In genomic region chr6:42369870-42370269, GRCm38 (mm10) we compare ENCODE assay signal across 17 mouse cellular contexts. TPM values are rescaled to one million over a fixed set of nuclear protein-coding genes. Genes with fewer than 3 reads are reported as not detected.
DNase-seq lines count a peak whose midpoint lies in the region; ATAC-seq lines count a peak whose summit lies in the region.
"Had no signal": no experiment of that assay in that cellular context is flagged by ENCODE, and none has a peak within 500 bp of the region (broad histone marks: within the 10 kb centered on the region; RNA-seq: fewer than 3 reads in every experiment).

No protein-coding gene starts in this region.

- no peaks in the 10 kb centered on the region for H3K36me3 ChIP-seq in hindbrain, embryonic 10.5 days
- no peaks in the 10 kb centered on the region for H3K36me3 ChIP-seq in hindbrain, embryonic 12.5 days
- H3K36me3 ChIP-seq in lung, embryonic 16.5 days (ENCODE audit: control insufficient read depth, insufficient read depth, low read length) = no peaks in the 10 kb centered on the region
- H3K36me3 ChIP-seq in forebrain, embryonic 15.5 days = no peaks in the 10 kb centered on the region

- H3K4me3 ChIP-seq in hindbrain, embryonic 10.5 days = no peak overlapping the region
- H3K4me3 ChIP-seq in hindbrain, embryonic 12.5 days = no peak overlapping the region
- no peak overlapping the region for H3K4me3 ChIP-seq in lung, embryonic 16.5 days (ENCODE audit: low read length)
- H3K4me3 ChIP-seq in forebrain, embryonic 15.5 days = no peak overlapping the region
- H3K4me3 ChIP-seq: limb, embryonic 15.5 days had no signal

- no peak overlapping the region for H3K4me2 ChIP-seq in hindbrain, embryonic 12.5 days (replicated peaks)
- no peak overlapping the region for H3K4me2 ChIP-seq in lung, embryonic 16.5 days (ENCODE audit: low read depth, low read length)
- no peak overlapping the region for H3K4me2 ChIP-seq in forebrain, embryonic 15.5 days (replicated peaks)
- H3K4me2 ChIP-seq: limb, embryonic 15.5 days had no signal

- WGBS in hindbrain, embryonic 10.5 days = 8% methylated on average over 3 of the region's 3 CpGs
- WGBS in hindbrain, embryonic 12.5 days = 5% methylated on average over 3 of the region's 3 CpGs
- 30% methylated on average over 3 of the region's 3 CpGs for WGBS in lung, embryonic 16.5 days
- WGBS in forebrain, embryonic 15.5 days = 3% methylated on average over 3 of the region's 3 CpGs

- H3K27me3 ChIP-seq in hindbrain, embryonic 10.5 days (ENCODE audit: insufficient read depth, poor library complexity, severe bottlenecking) = peaks cover 30% of the 10 kb centered on the region
- peaks cover 18% of the 10 kb centered on the region for H3K27me3 ChIP-seq in hindbrain, embryonic 12.5 days
- H3K27me3 ChIP-seq in lung, embryonic 16.5 days (ENCODE audit: control insufficient read depth, insufficient read depth, low read depth, low read length) = no peaks in the 10 kb centered on the region
- H3K27me3 ChIP-seq in forebrain, embryonic 15.5 days = 0 out of 2 replicates have a peak, but pooled peaks cover 3% of the 10 kb centered on the region
- H3K27me3 ChIP-seq: limb, embryonic 15.5 days had no signal

- peaks cover 42% of the 10 kb centered on the region for H3K4me1 ChIP-seq in hindbrain, embryonic 10.5 days (replicated peaks)
- peaks cover 11% of the 10 kb centered on the region for H3K4me1 ChIP-seq in hindbrain, embryonic 12.5 days
- H3K4me1 ChIP-seq in lung, embryonic 16.5 days (replicated peaks; ENCODE audit: control insufficient read depth, insufficient read depth, low read length) = peaks cover 22% of the 10 kb centered on the region
- peaks cover 14% of the 10 kb centered on the region for H3K4me1 ChIP-seq in forebrain, embryonic 15.5 days

- DNase-seq in hindbrain, embryonic 10.5 days (ENCODE audit: low spot score) = peak; percentile 52
- no peak for DNase-seq in lung, postnatal 14 days
- DNase-seq in lung, postnatal 25 days (ENCODE audit: low spot score) = peak; percentile 60
- no peak for DNase-seq in gastrocnemius, postnatal 14 days
- no peak for DNase-seq in Muller cell, postnatal 12 days (ENCODE audit: inconsistent ontology term)
- DNase-seq: adrenal gland, adult 2 months; cerebellum, postnatal 36 days; gastrocnemius, postnatal 36 days; spleen, adult 18-20 months; thymus, adult 18-20 months had no signal

- no peak overlapping the region for H3K9ac ChIP-seq in hindbrain, embryonic 12.5 days
- H3K9ac ChIP-seq in lung, embryonic 16.5 days (ENCODE audit: low read length) = no peak overlapping the region
- H3K9ac ChIP-seq in forebrain, embryonic 15.5 days (replicated peaks) = no peak overlapping the region
- H3K9ac ChIP-seq: limb, embryonic 15.5 days had no signal

- ATAC-seq in hindbrain, embryonic 12.5 days (ENCODE audit: low FRiP score) = no peak
- peak; percentile 67 for ATAC-seq in lung, embryonic 16.5 days (ENCODE audit: low read depth)
- ATAC-seq in forebrain, embryonic 15.5 days (replicated peaks) = 0 out of 2 replicates have a peak, but pooled peaks have one; percentile 15
- ATAC-seq: inflammation-experienced regulatory T-cells, adult 6 months had no signal

- intact Hi-C loops in gastrocnemius, postnatal 14 days (cut with DNase I; ENCODE audit: low total_unique reads) = no loop called here

- no peaks in the 10 kb centered on the region for H3K9me3 ChIP-seq in hindbrain, embryonic 10.5 days
- H3K9me3 ChIP-seq in hindbrain, embryonic 12.5 days (replicated peaks) = no peaks in the 10 kb centered on the region
- H3K9me3 ChIP-seq in lung, embryonic 16.5 days (ENCODE audit: control insufficient read depth, low read length) = no peaks in the 10 kb centered on the region
- H3K9me3 ChIP-seq in forebrain, embryonic 15.5 days = no peaks in the 10 kb centered on the region
- H3K9me3 ChIP-seq: limb, embryonic 15.5 days had no signal

- H3K27ac ChIP-seq in hindbrain, embryonic 10.5 days = no peak overlapping the region
- no peak overlapping the region for H3K27ac ChIP-seq in hindbrain, embryonic 12.5 days
- peak overlapping the region; percentile 78 for H3K27ac ChIP-seq in lung, embryonic 16.5 days (ENCODE audit: low read length)
- no peak overlapping the region for H3K27ac ChIP-seq in forebrain, embryonic 15.5 days (replicated peaks)
- H3K27ac ChIP-seq: limb, embryonic 15.5 days had no signal

RNA-seq across cellular contexts. Expression of gene Epha1, which starts 3.2 kb away (rescaled TPM):
- polyA plus RNA-seq in hindbrain, embryonic 10.5 days (2016; fragmentation: Nextera tagmentation; extraction: Ambion mirVana) = 1.8 and 3.1 TPM in 2 replicates
- polyA plus RNA-seq in hindbrain, embryonic 12.5 days (2016; fragmentation: Nextera tagmentation; extraction: Ambion mirVana) = 1.9 and 2.4 TPM in 2 replicates
- polyA plus RNA-seq in lung, embryonic 16.5 days (2015; fragmentation: Nextera tagmentation; extraction: Ambion mirVana) = 18.5 and 18.8 TPM in 2 replicates
- polyA plus RNA-seq in forebrain, embryonic 15.5 days (2015; fragmentation: Nextera tagmentation; extraction: Ambion mirVana) = 0.14 and 0.20 TPM in 2 replicates
- under 1 TPM; 0.07 to 0.21 TPM for total RNA-seq in gastrocnemius, postnatal 14 days (2021)

RNA-seq across cellular contexts. Expression of gene Zyx, which starts 20.4 kb away (rescaled TPM):
- polyA plus RNA-seq in hindbrain, embryonic 10.5 days (2016; fragmentation: Nextera tagmentation; extraction: Ambion mirVana) = 86.0 and 103 TPM in 2 replicates
- 71.4 and 82.5 TPM in 2 replicates for polyA plus RNA-seq in hindbrain, embryonic 12.5 days (2016; fragmentation: Nextera tagmentation; extraction: Ambion mirVana)
- 188 and 203 TPM in 2 replicates for polyA plus RNA-seq in lung, embryonic 16.5 days (2015; fragmentation: Nextera tagmentation; extraction: Ambion mirVana)
- 33.1 and 37.6 TPM in 2 replicates for polyA plus RNA-seq in forebrain, embryonic 15.5 days (2015; fragmentation: Nextera tagmentation; extraction: Ambion mirVana)
- total RNA-seq in gastrocnemius, postnatal 14 days (2021) = 10 to 100 TPM; 35.2 to 40.9 TPM

RNA-seq across cellular contexts. Expression of gene Tas2r143, which starts 30.2 kb away (rescaled TPM):
- not detected in 2 replicates for polyA plus RNA-seq in hindbrain, embryonic 10.5 days (2016; fragmentation: Nextera tagmentation; extraction: Ambion mirVana)
- polyA plus RNA-seq in hindbrain, embryonic 12.5 days (2016; fragmentation: Nextera tagmentation; extraction: Ambion mirVana) = not detected in 2 replicates
- polyA plus RNA-seq in lung, embryonic 16.5 days (2015; fragmentation: Nextera tagmentation; extraction: Ambion mirVana) = not detected in 2 replicates
- polyA plus RNA-seq in forebrain, embryonic 15.5 days (2015; fragmentation: Nextera tagmentation; extraction: Ambion mirVana) = not detected in 2 replicates
- total RNA-seq in gastrocnemius, postnatal 14 days (2021) = under 1 TPM in 1 of 2 experiments, not detected in 1; 0.44 TPM
- total RNA-seq: gastrocnemius, postnatal 36 days; layer of hippocampus, postnatal 25 days had no signal
- polyA plus RNA-seq: C2C12; inflammation-experienced regulatory T-cells, adult 6 months; limb, embryonic 15.5 days had no signal

RNA-seq across cellular contexts. Expression of gene Tas2r135, which starts 35.4 kb away (rescaled TPM):
- not detected in 2 replicates for polyA plus RNA-seq in hindbrain, embryonic 10.5 days (2016; fragmentation: Nextera tagmentation; extraction: Ambion mirVana)
- polyA plus RNA-seq in hindbrain, embryonic 12.5 days (2016; fragmentation: Nextera tagmentation; extraction: Ambion mirVana) = not detected in 2 replicates
- polyA plus RNA-seq in lung, embryonic 16.5 days (2015; fragmentation: Nextera tagmentation; extraction: Ambion mirVana) = not detected in 2 replicates
- not detected in 2 replicates for polyA plus RNA-seq in forebrain, embryonic 15.5 days (2015; fragmentation: Nextera tagmentation; extraction: Ambion mirVana)
- not detected for total RNA-seq in gastrocnemius, postnatal 14 days (2021)
- total RNA-seq: layer of hippocampus, postnatal 25 days had no signal
- polyA plus RNA-seq: adrenal gland, adult 2 months; C2C12; inflammation-experienced regulatory T-cells, adult 6 months; limb, embryonic 15.5 days had no signal

RNA-seq across cellular contexts. Expression of gene Fam131b, which starts 45.4 kb away (rescaled TPM):
- 1.4 and 2.9 TPM in 2 replicates for polyA plus RNA-seq in hindbrain, embryonic 10.5 days (2016; fragmentation: Nextera tagmentation; extraction: Ambion mirVana)
- polyA plus RNA-seq in hindbrain, embryonic 12.5 days (2016; fragmentation: Nextera tagmentation; extraction: Ambion mirVana) = 4.3 and 4.9 TPM in 2 replicates
- polyA plus RNA-seq in lung, embryonic 16.5 days (2015; fragmentation: Nextera tagmentation; extraction: Ambion mirVana) = 0.10 and 0.16 TPM in 2 replicates
- 5.4 and 6.2 TPM in 2 replicates for polyA plus RNA-seq in forebrain, embryonic 15.5 days (2015; fragmentation: Nextera tagmentation; extraction: Ambion mirVana)
- total RNA-seq in gastrocnemius, postnatal 14 days (2021) = under 1 TPM; 0.60 to 0.80 TPM
- polyA plus RNA-seq: inflammation-experienced regulatory T-cells, adult 6 months had no signal

Comparison
In these comparisons a context has a peak if more than half of its experiments do, and no peak if none do; other contexts are left out.
1. DNase-seq: peak in hindbrain, embryonic 10.5 days (single experiment) and lung, postnatal 25 days (single experiment); none in lung, postnatal 14 days (single experiment), gastrocnemius, postnatal 14 days (single experiment) and Muller cell, postnatal 12 days (single experiment).